Comparison of ENCODE assay signal across 18 mouse cellular contexts in genomic region chr3:14917261-14917660, GRCm38 (mm10).
"Had no signal": no experiment of that assay in that cellular context is flagged by ENCODE, and none has a peak within 500 bp of the region (broad histone marks: within the 10 kb centered on the region; RNA-seq: fewer than 3 reads in every experiment).

No protein-coding gene starts in this region.

- H3K4me3 ChIP-seq: midbrain, embryonic 10.5 days; midbrain, embryonic 12.5 days; myocyte; neural tube, embryonic 13.5 days; neural tube, embryonic 15.5 days had no signal

- H3K27me3 ChIP-seq: midbrain, embryonic 12.5 days; neural tube, embryonic 13.5 days; neural tube, embryonic 15.5 days had no signal

- DNase-seq: lung, adult 18-20 months; lung, embryonic 14.5 days; lung, postnatal 10 days; lung, postnatal 4 days; midbrain, embryonic 14.5 days; retina, postnatal 1 day; right cerebral cortex, adult 18-20 months; right cerebral cortex, postnatal 25 days; right cerebral cortex, postnatal 4 days; spleen, adult 18-20 months; thymus, adult 2 months; thymus, postnatal 36 days had no signal

- H3K4me1 ChIP-seq: midbrain, embryonic 10.5 days; midbrain, embryonic 12.5 days; neural tube, embryonic 13.5 days; neural tube, embryonic 15.5 days had no signal

- ATAC-seq: midbrain, embryonic 16.5 days had no signal

- H3K9ac ChIP-seq: lung, embryonic 14.5 days; midbrain, embryonic 12.5 days; neural tube, embryonic 13.5 days; neural tube, embryonic 15.5 days had no signal

- H3K27ac ChIP-seq: midbrain, embryonic 10.5 days; midbrain, embryonic 12.5 days; neural tube, embryonic 13.5 days; neural tube, embryonic 15.5 days had no signal

- H3K36me3 ChIP-seq: midbrain, embryonic 10.5 days; midbrain, embryonic 12.5 days; neural tube, embryonic 13.5 days; neural tube, embryonic 15.5 days had no signal

- H3K9me3 ChIP-seq: midbrain, embryonic 10.5 days; midbrain, embryonic 12.5 days; neural tube, embryonic 13.5 days; neural tube, embryonic 15.5 days had no signal

- H3K4me2 ChIP-seq: lung, embryonic 14.5 days; midbrain, embryonic 12.5 days; neural tube, embryonic 13.5 days; neural tube, embryonic 15.5 days had no signal
